Mouse (Mus musculus) E14TG2a.4 (cell line): ENCODE data around the gene Lrrc28.
"Not testable (repeated sequence)": the region's sequence is repeated elsewhere in the genome, so short reads cannot be mapped to it uniquely, and the experiment has no call there.

Experiments
- CTCF ChIP-seq: conservative IDR thresholded peaks from 2 replicates; pipeline ENCODE4 v1.5.1; 2014; ENCODE audit warnings: low read length
- POU5F1 ChIP-seq: IDR thresholded peaks from 2 replicates; pipeline ENCODE4 v1.6.1; 2014; ENCODE audit warnings: low read length, borderline replicate concordance

GRCm38 (mm10) chr7:67521731-67522130 is 123.3 kb downstream of the Lrrc28 start:
- TF ChIP-seq CTCF, POU5F1: not testable (repeated sequence)
